Mouse (Mus musculus): ENCODE results near the gene Tulp1.

GRCm38 (mm10) chr17:28410731-28411130, 45.7 kb upstream of the Tulp1 start:
- TF ChIP-seq POLR2A (IDR thresholded peaks at IDR 0.05; ENCODE audit: low read depth, low read length) (no peak), CTCF (IDR thresholded peaks at IDR 0.05; ENCODE audit: extremely low read depth, insufficient read length, insufficient replicate concordance, low read depth, low read length) (no peak)

Data from small intestine, adult 2 months (tissue).